Comparison of ENCODE assay signal across 22 mouse cellular contexts in genomic region chr8:118028061-118028850, GRCm38 (mm10).
A peak's percentile ranks its signal among the peaks of the same experiment; 100 is the strongest.
DNase-seq lines count a peak whose midpoint lies in the region; ATAC-seq lines count a peak whose summit lies in the region.
"Had no signal": no experiment of that assay in that cellular context is flagged by ENCODE, and none has a peak within 500 bp of the region (broad histone marks: within the 10 kb centered on the region; RNA-seq: fewer than 3 reads in every experiment).

No protein-coding gene starts in this region.

- WGBS in forebrain, embryonic 14.5 days = 92% methylated on average over 13 of the region's 13 CpGs

- H3K27ac ChIP-seq in forebrain, embryonic 14.5 days (ENCODE audit: low read depth, low read length) = no peak overlapping the region
- H3K27ac ChIP-seq: embryonic facial prominence, embryonic 12.5 days; heart, embryonic 13.5 days; liver, embryonic 12.5 days; lung, embryonic 15.5 days had no signal

- no peak overlapping the region for H3K9ac ChIP-seq in forebrain, embryonic 14.5 days (ENCODE audit: low read length)
- H3K9ac ChIP-seq: embryonic facial prominence, embryonic 12.5 days; forebrain, postnatal 0 days; heart, embryonic 13.5 days; liver, embryonic 12.5 days; lung, embryonic 15.5 days had no signal

- H3K4me1 ChIP-seq in forebrain, embryonic 14.5 days (ENCODE audit: control insufficient read depth, insufficient read depth, low read length) = no peaks in the 10 kb centered on the region
- H3K4me1 ChIP-seq: embryonic facial prominence, embryonic 12.5 days; heart, embryonic 13.5 days; liver, embryonic 12.5 days; lung, embryonic 15.5 days had no signal

- H3K4me3 ChIP-seq in forebrain, embryonic 14.5 days (ENCODE audit: low read depth, low read length) = no peak overlapping the region
- H3K4me3 ChIP-seq: embryonic facial prominence, embryonic 12.5 days; heart, embryonic 13.5 days; liver, embryonic 12.5 days; lung, embryonic 15.5 days had no signal

- no peak for DNase-seq in frontal cortex, postnatal 10 days (ENCODE audit: low spot score in 2 of 2)
- DNase-seq in brain, adult 2 months (ENCODE audit: low read depth, low spot score) = peak; percentile 51
- DNase-seq in layer of hippocampus, adult 9-11 months = peak; percentile 82
- peak; percentile 29 for DNase-seq in right cerebral cortex, postnatal 14 days
- no peak for DNase-seq in spleen, adult 12 weeks (ENCODE audit: low spot score)
- DNase-seq in forebrain, embryonic 14.5 days (ENCODE audit: low spot score) = no peak
- no peak for DNase-seq in adrenal gland, postnatal 4 days (ENCODE audit: low spot score in 2 of 2)
- DNase-seq: adrenal gland, adult 8-10 months; cerebellum, adult 2 months; forebrain, postnatal 0 days; gastrocnemius, postnatal 36 days; heart, postnatal 36 days; kidney, adult 2 months; kidney, postnatal 14 days; midbrain, embryonic 14.5 days; retina, postnatal 1 day had no signal

- H3K27me3 ChIP-seq in forebrain, embryonic 14.5 days (replicated peaks; ENCODE audit: control insufficient read depth, insufficient read depth, low read length) = no peaks in the 10 kb centered on the region
- H3K27me3 ChIP-seq: embryonic facial prominence, embryonic 12.5 days; heart, embryonic 13.5 days; liver, embryonic 12.5 days; lung, embryonic 15.5 days had no signal

- ATAC-seq in frontal cortex, adult (ENCODE audit: low TSS enrichment) = peak; percentile 70
- ATAC-seq in forebrain, embryonic 14.5 days = no peak
- ATAC-seq: CD4-positive, CD25-positive, alpha-beta regulatory T cell, adult 4 months; forebrain, postnatal 0 days; liver, embryonic 12.5 days had no signal

- no peak overlapping the region for H3K4me2 ChIP-seq in forebrain, embryonic 14.5 days (ENCODE audit: low read length)
- H3K4me2 ChIP-seq: embryonic facial prominence, embryonic 12.5 days; heart, embryonic 13.5 days; liver, embryonic 12.5 days; lung, embryonic 15.5 days had no signal

- H3K36me3 ChIP-seq in forebrain, embryonic 14.5 days (ENCODE audit: control insufficient read depth, insufficient read depth, low read length) = no peaks in the 10 kb centered on the region
- H3K36me3 ChIP-seq: embryonic facial prominence, embryonic 12.5 days; heart, embryonic 13.5 days; liver, embryonic 12.5 days; lung, embryonic 15.5 days had no signal

- H3K9me3 ChIP-seq in forebrain, embryonic 14.5 days (replicated peaks; ENCODE audit: control insufficient read depth, low read length) = no peaks in the 10 kb centered on the region
- H3K9me3 ChIP-seq: embryonic facial prominence, embryonic 12.5 days; heart, embryonic 13.5 days; lung, embryonic 15.5 days had no signal

Comparison
In these comparisons a context has a peak if more than half of its experiments do, and no peak if none do; other contexts are left out.
1. DNase-seq: peak in brain, adult 2 months (single experiment), layer of hippocampus, adult 9-11 months (single experiment) and right cerebral cortex, postnatal 14 days (single experiment); none in frontal cortex, postnatal 10 days (0 of 2), spleen, adult 12 weeks (single experiment), forebrain, embryonic 14.5 days (single experiment) and adrenal gland, postnatal 4 days (0 of 2).